Mouse (Mus musculus) small intestine, adult 2 months (tissue): ENCODE data around the gene Nfs1.

Experiments used
- CTCF ChIP-seq: fragments of 200-500 bp; IDR thresholded peaks from 2 replicates; pipeline ENCODE4 v1.5.1; 2012; ENCODE audit warnings: low read depth, mild to moderate bottlenecking, control low read depth, inconsistent platforms, low read length, moderate library complexity, mixed read lengths; ENCODE audit not compliant: insufficient replicate concordance, insufficient read length; ENCODE audit errors: extremely low read depth
- POLR2A ChIP-seq: fragments of 200-500 bp; IDR thresholded peaks from 2 replicates; pipeline ENCODE4 v1.6.1; 2012; ENCODE audit warnings: low read depth, mild to moderate bottlenecking, control low read depth, inconsistent platforms, low read length, moderate library complexity

DNA sequence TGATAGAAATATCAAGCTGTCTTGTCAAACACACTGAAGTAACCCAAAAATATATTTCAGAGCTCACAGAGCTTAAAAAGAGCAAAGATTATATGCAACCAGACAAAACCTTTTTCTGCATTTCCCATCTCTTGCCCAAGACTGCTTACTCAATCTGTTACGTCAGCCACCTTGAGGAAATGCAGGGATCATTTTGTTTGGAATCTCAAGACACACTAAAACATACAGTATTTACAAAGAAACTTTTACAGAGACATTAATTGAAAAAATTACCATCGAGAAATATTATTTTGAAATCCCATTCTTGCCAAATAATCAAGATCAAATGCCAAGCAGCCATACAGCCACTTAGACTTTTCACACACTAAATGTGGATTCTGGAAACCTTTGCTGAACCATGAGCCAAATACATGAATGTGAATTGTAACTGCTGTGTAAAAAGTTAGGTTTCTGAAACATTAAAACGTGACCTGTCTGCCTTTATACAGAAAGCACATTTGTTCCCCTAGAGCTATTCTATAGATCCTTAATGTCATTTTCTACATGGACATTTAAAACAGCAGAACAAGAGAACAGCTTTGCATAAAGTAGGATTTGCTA is 3.4 kb upstream of the Nfs1 start:
- TF ChIP-seq POLR2A (no peak), CTCF (no peak)
